In genomic region chr19:28800448-28800847, GRCm38 (mm10) we compare ENCODE assay signal across 28 mouse cellular contexts. TPM values are rescaled to one million over a fixed set of nuclear protein-coding genes. Genes with fewer than 3 reads are reported as not detected.
A peak's percentile ranks its signal among the peaks of the same experiment; 100 is the strongest.
DNase-seq lines count a peak whose midpoint lies in the region; ATAC-seq and TF ChIP-seq lines count a peak whose summit lies in the region.
"Had no signal": no experiment of that assay in that cellular context is flagged by ENCODE, and none has a peak within 500 bp of the region (broad histone marks: within the 10 kb centered on the region; RNA-seq: fewer than 3 reads in every experiment).

No protein-coding gene starts in this region.

- H3K27ac ChIP-seq in hindbrain, embryonic 15.5 days (replicated peaks): no peak overlapping the region
- H3K27ac ChIP-seq in hindbrain, embryonic 14.5 days: no peak overlapping the region
- H3K27ac ChIP-seq in midbrain, embryonic 14.5 days (replicated peaks; ENCODE audit: low read depth, low read length): no peak overlapping the region
- no peak overlapping the region for H3K27ac ChIP-seq in midbrain, embryonic 10.5 days (replicated peaks)
- no peak overlapping the region for H3K27ac ChIP-seq in liver, embryonic 12.5 days
- H3K27ac ChIP-seq: embryonic facial prominence, embryonic 10.5 days; kidney, postnatal 0 days; limb, embryonic 15.5 days; liver, embryonic 15.5 days; lung, embryonic 15.5 days; neural tube, embryonic 12.5 days; stomach, postnatal 0 days had no signal

- H3K27me3 ChIP-seq in hindbrain, embryonic 15.5 days: no peaks in the 10 kb centered on the region
- H3K27me3 ChIP-seq in hindbrain, embryonic 14.5 days (ENCODE audit: control insufficient read depth, insufficient read depth, low read length): no peaks in the 10 kb centered on the region
- H3K27me3 ChIP-seq in midbrain, embryonic 14.5 days (ENCODE audit: control insufficient read depth, insufficient read depth, low read length): no peaks in the 10 kb centered on the region
- no peaks in the 10 kb centered on the region for H3K27me3 ChIP-seq in midbrain, embryonic 10.5 days (ENCODE audit: low read depth, poor library complexity, severe bottlenecking)
- H3K27me3 ChIP-seq in liver, embryonic 12.5 days (replicated peaks): no peaks in the 10 kb centered on the region
- H3K27me3 ChIP-seq: CH12.LX; limb, embryonic 15.5 days; liver, embryonic 15.5 days; lung, embryonic 15.5 days; neural tube, embryonic 12.5 days had no signal

- TF ChIP-seq POLR2A in brain, embryonic 14.5 days (IDR thresholded peaks at IDR 0.05; ENCODE audit: borderline replicate concordance, extremely low read depth, insufficient read depth, insufficient read length, poor library complexity, severe bottlenecking): no peak

- no peak overlapping the region for H3K4me2 ChIP-seq in hindbrain, embryonic 15.5 days
- no peak overlapping the region for H3K4me2 ChIP-seq in hindbrain, embryonic 14.5 days (replicated peaks)
- H3K4me2 ChIP-seq in midbrain, embryonic 14.5 days (ENCODE audit: low read length): no peak overlapping the region
- H3K4me2 ChIP-seq in liver, embryonic 12.5 days: no peak overlapping the region
- H3K4me2 ChIP-seq: heart, embryonic 11.5 days; limb, embryonic 15.5 days; liver, embryonic 15.5 days; lung, embryonic 15.5 days; neural tube, embryonic 12.5 days had no signal

- H3K36me3 ChIP-seq in hindbrain, embryonic 15.5 days: no peaks in the 10 kb centered on the region
- H3K36me3 ChIP-seq in hindbrain, embryonic 14.5 days (replicated peaks; ENCODE audit: control insufficient read depth, insufficient read depth): no peaks in the 10 kb centered on the region
- no peaks in the 10 kb centered on the region for H3K36me3 ChIP-seq in midbrain, embryonic 14.5 days (ENCODE audit: control insufficient read depth, insufficient read depth, low read length)
- no peaks in the 10 kb centered on the region for H3K36me3 ChIP-seq in midbrain, embryonic 10.5 days
- H3K36me3 ChIP-seq in liver, embryonic 12.5 days: no peaks in the 10 kb centered on the region
- H3K36me3 ChIP-seq: embryonic facial prominence, embryonic 10.5 days; G1E; limb, embryonic 15.5 days; liver, embryonic 15.5 days; lung, embryonic 15.5 days; neural tube, embryonic 12.5 days had no signal

- WGBS in hindbrain, embryonic 15.5 days: 39% methylated on average over 6 of the region's 6 CpGs
- 36% methylated on average over 6 of the region's 6 CpGs for WGBS in hindbrain, embryonic 14.5 days
- WGBS in midbrain, embryonic 14.5 days: 38% methylated on average over 6 of the region's 6 CpGs
- WGBS in midbrain, embryonic 10.5 days: 55% methylated on average over 6 of the region's 6 CpGs
- WGBS in liver, embryonic 12.5 days (ENCODE audit: insufficient replicate concordance): 44% methylated on average over 6 of the region's 6 CpGs

- H3K4me1 ChIP-seq in hindbrain, embryonic 15.5 days (replicated peaks): 0 out of 2 replicates have a peak, but pooled peaks cover 3% of the 10 kb centered on the region
- H3K4me1 ChIP-seq in hindbrain, embryonic 14.5 days (replicated peaks; ENCODE audit: control insufficient read depth, insufficient read depth, low read length): no peaks in the 10 kb centered on the region
- no peaks in the 10 kb centered on the region for H3K4me1 ChIP-seq in midbrain, embryonic 14.5 days (ENCODE audit: control insufficient read depth, insufficient read depth, low read length)
- no peaks in the 10 kb centered on the region for H3K4me1 ChIP-seq in midbrain, embryonic 10.5 days
- no peaks in the 10 kb centered on the region for H3K4me1 ChIP-seq in liver, embryonic 12.5 days
- H3K4me1 ChIP-seq: embryonic facial prominence, embryonic 10.5 days; limb, embryonic 15.5 days; liver, embryonic 15.5 days; lung, embryonic 15.5 days; megakaryocyte, embryonic 14.5 days; neural tube, embryonic 12.5 days had no signal

- H3K9ac ChIP-seq in hindbrain, embryonic 15.5 days: no peak overlapping the region
- no peak overlapping the region for H3K9ac ChIP-seq in hindbrain, embryonic 14.5 days
- H3K9ac ChIP-seq in midbrain, embryonic 14.5 days (replicated peaks; ENCODE audit: low read length): no peak overlapping the region
- no peak overlapping the region for H3K9ac ChIP-seq in liver, embryonic 12.5 days
- H3K9ac ChIP-seq: limb, embryonic 15.5 days; liver, embryonic 15.5 days; lung, embryonic 15.5 days; neural tube, embryonic 12.5 days had no signal

- ATAC-seq in hindbrain, embryonic 15.5 days (ENCODE audit: low FRiP score, low read depth): peak; percentile 69; the same call in 1 of the 2 replicates
- no peak for ATAC-seq in hindbrain, embryonic 14.5 days (ENCODE audit: low FRiP score)
- ATAC-seq in midbrain, embryonic 14.5 days (ENCODE audit: low FRiP score, low TSS enrichment): no peak
- no peak for ATAC-seq in liver, embryonic 12.5 days
- ATAC-seq: Patski had no signal

- H3K9me3 ChIP-seq in hindbrain, embryonic 15.5 days: no peaks in the 10 kb centered on the region
- no peaks in the 10 kb centered on the region for H3K9me3 ChIP-seq in hindbrain, embryonic 14.5 days (ENCODE audit: control insufficient read depth, low read length)
- H3K9me3 ChIP-seq in midbrain, embryonic 14.5 days (ENCODE audit: control insufficient read depth, low read length): no peaks in the 10 kb centered on the region
- no peaks in the 10 kb centered on the region for H3K9me3 ChIP-seq in midbrain, embryonic 10.5 days (replicated peaks)
- H3K9me3 ChIP-seq in liver, embryonic 12.5 days (replicated peaks): no peaks in the 10 kb centered on the region
- H3K9me3 ChIP-seq: embryonic facial prominence, embryonic 10.5 days; G1E; limb, embryonic 15.5 days; liver, embryonic 15.5 days; lung, embryonic 15.5 days; megakaryocyte, embryonic 14.5 days; neural tube, embryonic 12.5 days had no signal

- H3K4me3 ChIP-seq in hindbrain, embryonic 15.5 days: no peak overlapping the region
- no peak overlapping the region for H3K4me3 ChIP-seq in hindbrain, embryonic 14.5 days (replicated peaks; ENCODE audit: low read length)
- H3K4me3 ChIP-seq in midbrain, embryonic 14.5 days (replicated peaks; ENCODE audit: low read depth, low read length): no peak overlapping the region
- H3K4me3 ChIP-seq in midbrain, embryonic 10.5 days: no peak overlapping the region
- no peak overlapping the region for H3K4me3 ChIP-seq in liver, embryonic 12.5 days
- H3K4me3 ChIP-seq: embryonic facial prominence, embryonic 10.5 days; limb, embryonic 15.5 days; liver, embryonic 15.5 days; lung, embryonic 15.5 days; megakaryocyte, embryonic 14.5 days; neural tube, embryonic 12.5 days had no signal

- no peak for DNase-seq in hindbrain, embryonic 14.5 days (ENCODE audit: low spot score)
- peak; percentile 62 for DNase-seq in midbrain, embryonic 14.5 days
- DNase-seq in midbrain, embryonic 10.5 days (ENCODE audit: low spot score): no peak
- DNase-seq in brain, embryonic 14.5 days (ENCODE audit: low read depth): peak; percentile 67
- peak; percentile 13 for DNase-seq in right cerebral cortex, postnatal 14 days
- DNase-seq: adrenal gland, postnatal 36 days; B cell, adult 2 months; cerebellum, adult 11-12 months; cerebellum, postnatal 10 days; kidney, adult 2 months; layer of hippocampus, postnatal 36 days; lung, postnatal 36 days; retina, postnatal 1 day; thymus, postnatal 14 days had no signal

- TF ChIP-seq CTCF in brain, embryonic 14.5 days (IDR thresholded peaks at IDR 0.05; ENCODE audit: borderline replicate concordance, extremely low read depth, insufficient read depth, insufficient read length): no peak

RNA-seq across cellular contexts. Expression of gene Slc1a1, which starts 34.4 kb away (rescaled TPM):
- 37.8 and 44.5 TPM in 2 replicates for polyA plus RNA-seq in hindbrain, embryonic 15.5 days (2015; fragmentation: Nextera tagmentation; extraction: Ambion mirVana)
- 27.8 and 34.4 TPM in 2 replicates for polyA plus RNA-seq in hindbrain, embryonic 14.5 days (2014; fragmentation: Nextera tagmentation; extraction: Ambion mirVana)
- 19.8 and 21.7 TPM in 2 replicates for polyA plus RNA-seq in midbrain, embryonic 14.5 days (2014; fragmentation: Nextera tagmentation; extraction: Ambion mirVana)
- polyA plus RNA-seq in midbrain, embryonic 10.5 days (2016; fragmentation: Nextera tagmentation; extraction: Ambion mirVana): 0.54 and 0.66 TPM in 2 replicates
- polyA plus RNA-seq in brain, embryonic 14.5 days (2012; rRNA removed): 15.0 and 22.2 TPM in 2 replicates
- 0.04 and 0.06 TPM in 2 replicates for polyA plus RNA-seq in liver, embryonic 12.5 days (2016; fragmentation: Nextera tagmentation; extraction: Ambion mirVana)
- polyA plus RNA-seq: G1E had no signal

Comparison
In these comparisons a context has a peak if more than half of its experiments do, and no peak if none do; other contexts are left out.
1. DNase-seq: peak in midbrain, embryonic 14.5 days (single experiment), brain, embryonic 14.5 days (single experiment) and right cerebral cortex, postnatal 14 days (single experiment); none in hindbrain, embryonic 14.5 days (single experiment) and midbrain, embryonic 10.5 days (single experiment).